Mouse (Mus musculus) kidney, adult 2 months (tissue): ENCODE results near the gene Masp2.

Source experiments
- CTCF ChIP-seq: fragments of 200-500 bp; conservative IDR thresholded peaks from 2 replicates; pipeline ENCODE4 v1.5.1; 2011; ENCODE audit warnings: low read depth, mild to moderate bottlenecking, control low read depth, low read length, moderate library complexity, mixed read lengths; ENCODE audit not compliant: insufficient read depth, insufficient read length
- POLR2A ChIP-seq: fragments of 200-500 bp; IDR thresholded peaks from one replicate; pipeline ENCODE4 v1.6.1; 2011; ENCODE audit warnings: low read depth, low read length, control low read depth

GRCm38 (mm10) chr4:148604541-148605165 is 2.3 kb downstream of the Masp2 start:
- TF ChIP-seq CTCF, result peak; percentile 72
- TF ChIP-seq POLR2A, result no peak
